Mouse (Mus musculus): ENCODE measurements around the gene Ank2. TPM values are rescaled to one million over a fixed set of nuclear protein-coding genes. Genes with fewer than 3 reads are reported as not detected.
A peak's percentile ranks its signal among the peaks of the same experiment; 100 is the strongest.

Gene Ank2
- total and polyA plus RNA-seq, 2 experiments from 2014 or later: 160 to 575 TPM

GRCm38 (mm10) chr3:127118777-127119176, 380.4 kb downstream of the Ank2 start:
- no peak for DNase-seq
- 96% methylated on average over 4 of the region's 4 CpGs for WGBS

GRCm38 (mm10) chr3:127116226-127116625, 382.9 kb downstream of the Ank2 start:
- Histone ChIP-seq H3K9ac (no peak overlapping the region), H3K9me3 (ENCODE audit: low read length) (no peaks in the 10 kb centered on the region), H3K4me2 (ENCODE audit: low read depth) (no peak overlapping the region), H3K27ac (ENCODE audit: low read depth, low read length) (no peak overlapping the region), H3K4me3 (ENCODE audit: low read depth, low read length) (no peak overlapping the region), H3K4me1 (ENCODE audit: insufficient read depth) (no peaks in the 10 kb centered on the region), H3K27me3 (ENCODE audit: insufficient read depth, low read length) (no peaks in the 10 kb centered on the region), H3K36me3 (ENCODE audit: insufficient read depth) (no peaks in the 10 kb centered on the region)
- DNase-seq (no peak), ATAC-seq (no peak)
- no peak for TF ChIP-seq CTCF (IDR thresholded peaks at IDR 0.05; ENCODE audit: low read depth)
- 60% methylated on average over 6 of the region's 6 CpGs for WGBS

More at GRCm38 (mm10) chr3:127118777-127119176, 380.4 kb downstream of the Ank2 start:
- no peak overlapping the region for H3K4me3 ChIP-seq (ENCODE audit: low read depth, low read length)
- no peaks in the 10 kb centered on the region for H3K9me3 ChIP-seq (ENCODE audit: low read length)
- H3K4me1 ChIP-seq (ENCODE audit: insufficient read depth): peaks cover under 1% of the 10 kb centered on the region; the same call in 1 of the 2 replicates
- no peak overlapping the region for H3K4me2 ChIP-seq (ENCODE audit: low read depth)
- no peak for TF ChIP-seq CTCF (IDR thresholded peaks at IDR 0.05; ENCODE audit: low read depth)
- no peaks in the 10 kb centered on the region for H3K36me3 ChIP-seq (ENCODE audit: insufficient read depth)
- no peak overlapping the region for H3K27ac ChIP-seq (ENCODE audit: low read depth, low read length)
- H3K27me3 ChIP-seq (ENCODE audit: insufficient read depth, low read length): no peaks in the 10 kb centered on the region
- ATAC-seq: no peak
- H3K9ac ChIP-seq: no peak overlapping the region

- no peaks in the 10 kb centered on the region for H3K9me3 ChIP-seq (ENCODE audit: low read length)
Measured at GRCm38 (mm10) chr3:127113238-127113637, 385.9 kb downstream of the Ank2 start.

GRCm38 (mm10) chr3:127109413-127109812, 389.7 kb downstream of the Ank2 start:
- no peak for TF ChIP-seq CTCF (IDR thresholded peaks at IDR 0.05; ENCODE audit: low read depth)
- Histone ChIP-seq H3K4me1 (ENCODE audit: insufficient read depth) (peaks cover 6% of the 10 kb centered on the region; the same call in 1 of the 2 replicates), H3K9me3 (ENCODE audit: low read length) (no peaks in the 10 kb centered on the region), H3K27ac (ENCODE audit: low read depth, low read length) (no peak overlapping the region), H3K4me3 (ENCODE audit: low read depth, low read length) (no peak overlapping the region), H3K27me3 (ENCODE audit: insufficient read depth, low read length) (no peaks in the 10 kb centered on the region), H3K9ac (no peak overlapping the region), H3K36me3 (ENCODE audit: insufficient read depth) (no peaks in the 10 kb centered on the region), H3K4me2 (ENCODE audit: low read depth) (no peak overlapping the region)
- DNase-seq (no peak), ATAC-seq (no peak)
- 63% methylated on average over 3 of the region's 3 CpGs for WGBS

More at GRCm38 (mm10) chr3:127113238-127113637, 385.9 kb downstream of the Ank2 start:
- no peak overlapping the region for H3K27ac ChIP-seq (ENCODE audit: low read depth, low read length)
- no peaks in the 10 kb centered on the region for H3K36me3 ChIP-seq (ENCODE audit: insufficient read depth)
- TF ChIP-seq CTCF (IDR thresholded peaks at IDR 0.05; ENCODE audit: low read depth): no peak
- no peak for ATAC-seq
- H3K4me1 ChIP-seq (ENCODE audit: insufficient read depth): peaks cover 2% of the 10 kb centered on the region; the same call in 1 of the 2 replicates
- WGBS: 79% methylated on average over 7 of the region's 7 CpGs
- H3K9ac ChIP-seq: no peak overlapping the region
- H3K4me2 ChIP-seq (ENCODE audit: low read depth): no peak overlapping the region
- H3K4me3 ChIP-seq (ENCODE audit: low read depth, low read length): no peak overlapping the region
- H3K27me3 ChIP-seq (ENCODE audit: insufficient read depth, low read length): no peaks in the 10 kb centered on the region
- no peak for DNase-seq

GRCm38 (mm10) chr3:127108481-127108880, 390.7 kb downstream of the Ank2 start:
- H3K4me3 ChIP-seq (ENCODE audit: low read depth, low read length): no peak overlapping the region
- H3K4me1 ChIP-seq (ENCODE audit: insufficient read depth): peaks cover 6% of the 10 kb centered on the region; the same call in 1 of the 2 replicates
- H3K4me2 ChIP-seq (ENCODE audit: low read depth): no peak overlapping the region
- no peak for TF ChIP-seq CTCF (IDR thresholded peaks at IDR 0.05; ENCODE audit: low read depth)
- 76% methylated on average over 2 of the region's 2 CpGs for WGBS
- no peak overlapping the region for H3K27ac ChIP-seq (ENCODE audit: low read depth, low read length)
- H3K9me3 ChIP-seq (ENCODE audit: low read length): no peaks in the 10 kb centered on the region
- no peaks in the 10 kb centered on the region for H3K27me3 ChIP-seq (ENCODE audit: insufficient read depth, low read length)
- no peaks in the 10 kb centered on the region for H3K36me3 ChIP-seq (ENCODE audit: insufficient read depth)
- ATAC-seq: no peak
- DNase-seq: no peak
- no peak overlapping the region for H3K9ac ChIP-seq

GRCm38 (mm10) chr3:127107281-127107680, 391.9 kb downstream of the Ank2 start:
- WGBS: 48% methylated on average over 5 of the region's 5 CpGs
- no peak overlapping the region for H3K27ac ChIP-seq (ENCODE audit: low read depth, low read length)
- no peaks in the 10 kb centered on the region for H3K27me3 ChIP-seq (ENCODE audit: insufficient read depth, low read length)
- H3K4me2 ChIP-seq (ENCODE audit: low read depth): no peak overlapping the region
- H3K4me1 ChIP-seq (ENCODE audit: insufficient read depth): peaks cover 6% of the 10 kb centered on the region; the same call in 1 of the 2 replicates
- peak; percentile 17 for DNase-seq
- no peak for TF ChIP-seq CTCF (IDR thresholded peaks at IDR 0.05; ENCODE audit: low read depth)
- no peak for ATAC-seq
- no peaks in the 10 kb centered on the region for H3K9me3 ChIP-seq (ENCODE audit: low read length)
- H3K36me3 ChIP-seq (ENCODE audit: insufficient read depth): no peaks in the 10 kb centered on the region
- no peak overlapping the region for H3K9ac ChIP-seq
- H3K4me3 ChIP-seq (ENCODE audit: low read depth, low read length): no peak overlapping the region

GRCm38 (mm10) chr3:127101326-127101725, 397.8 kb downstream of the Ank2 start:
- Histone ChIP-seq H3K4me3 (ENCODE audit: low read depth, low read length) (no peak overlapping the region), H3K27ac (ENCODE audit: low read depth, low read length) (no peak overlapping the region), H3K27me3 (ENCODE audit: insufficient read depth, low read length) (no peaks in the 10 kb centered on the region), H3K36me3 (ENCODE audit: insufficient read depth) (no peaks in the 10 kb centered on the region), H3K9ac (no peak overlapping the region), H3K4me2 (ENCODE audit: low read depth) (no peak overlapping the region), H3K4me1 (ENCODE audit: insufficient read depth) (no peaks in the 10 kb centered on the region), H3K9me3 (ENCODE audit: low read length) (no peaks in the 10 kb centered on the region)
- 97% methylated on average over 1 of the region's 1 CpGs for WGBS
- ATAC-seq (no peak), DNase-seq (no peak)
- TF ChIP-seq CTCF (IDR thresholded peaks at IDR 0.05; ENCODE audit: low read depth): no peak

Measured in forebrain, postnatal 0 days (tissue).